Mouse (Mus musculus) MEL (cell line): ENCODE data around the gene Guca1a. TPM values are rescaled to one million over a fixed set of nuclear protein-coding genes. Genes with fewer than 3 reads are reported as not detected.

Source experiments
- DNase-seq: peaks from one replicate; pipeline ENCODE4 v3.0.0; 2011; ENCODE audit warnings: low read depth, low spot score
- H3K27ac ChIP-seq: 2 replicates; pipeline ENCODE4 v1.5.1; 2012; ENCODE audit warnings: low read depth, mild to moderate bottlenecking, control low read depth, low read length, moderate library complexity; ENCODE audit not compliant: control insufficient read depth
- H3K27me3 ChIP-seq, 2 experiments: fragments of 150-350 bp in 1 of 2; sonication (generic) in 1 of 2; 2 replicates each; pipeline ENCODE4 v1.6.1; 2012; ENCODE audit warnings: low read length in 2 of 2, mild to moderate bottlenecking in 2 of 2, improper control_type of control experiment in 1 of 2, moderate library complexity in 1 of 2; ENCODE audit not compliant: insufficient read depth in 2 of 2, control insufficient read depth in 1 of 2
- H3K36me3 ChIP-seq, 2 experiments: 2 replicates each; pipeline ENCODE4 v1.6.1; 2012 to 2014; ENCODE audit warnings: low read length in 2 of 2, improper control_type of control experiment in 1 of 2, inconsistent platforms in 1 of 2, mild to moderate bottlenecking in 1 of 2; ENCODE audit not compliant: insufficient read depth in 2 of 2, control insufficient read depth in 1 of 2
- H3K4me1 ChIP-seq, 2 experiments: fragments of 150-350 bp in 1 of 2; sonication (generic) in 1 of 2; 2 replicates each; pipeline ENCODE4 v1.6.1; 2012; ENCODE audit warnings: low read length in 2 of 2, improper control_type of control experiment in 1 of 2, mild to moderate bottlenecking in 1 of 2; ENCODE audit not compliant: insufficient read depth in 2 of 2, control insufficient read depth in 1 of 2
- H3K4me3 ChIP-seq, 2 experiments: fragments of 150-350 bp in 1 of 2; sonication (generic) in 1 of 2; 2 replicates each; pipeline ENCODE4 v1.5.1; 2012; ENCODE audit warnings: low read depth in 2 of 2, low read length in 2 of 2, mild to moderate bottlenecking in 2 of 2, moderate library complexity in 2 of 2, control low read depth in 1 of 2, improper control_type of control experiment in 1 of 2; ENCODE audit not compliant: control insufficient read depth in 1 of 2, insufficient read depth in 1 of 2
- H3K79me2 ChIP-seq: 2 replicates; pipeline ENCODE4 v1.6.1; 2012; ENCODE audit warnings: mild to moderate bottlenecking, low read length, moderate library complexity; ENCODE audit not compliant: control insufficient read depth, poor library complexity, insufficient read depth
- H3K9ac ChIP-seq: 2 replicates; pipeline ENCODE4 v1.6.1; 2012; ENCODE audit warnings: low read depth, mild to moderate bottlenecking, control low read depth, low read length, moderate library complexity; ENCODE audit not compliant: control insufficient read depth, poor library complexity, severe bottlenecking
- H3K9me3 ChIP-seq: fragments of 150-350 bp; sonication (generic); replicated peaks from 2 replicates; pipeline ENCODE4 v1.6.1; 2012; ENCODE audit warnings: mild to moderate bottlenecking, low read length, improper control_type of control experiment, moderate library complexity; ENCODE audit not compliant: insufficient read depth
- BHLHE40 ChIP-seq: IDR thresholded peaks from 2 replicates; pipeline ENCODE4 v1.6.1; 2012; ENCODE audit warnings: low read depth, mild to moderate bottlenecking, inconsistent platforms, low read length, improper control_type of control experiment, borderline replicate concordance
- CHD1 ChIP-seq: IDR thresholded peaks from 2 replicates; pipeline ENCODE4 v1.6.1; 2012; ENCODE audit warnings: low read depth, mild to moderate bottlenecking, inconsistent platforms, low read length, improper control_type of control experiment
- CHD2 ChIP-seq: IDR thresholded peaks from 2 replicates; pipeline ENCODE4 v1.6.1; 2011; ENCODE audit warnings: low read length, improper control_type of control experiment
- CTCF ChIP-seq, 3 experiments: IDR thresholded peaks in 2 of 3; conservative IDR thresholded peaks in 1 of 3; 2 replicates each; pipeline ENCODE4 v1.5.1; 2011 to 2012; ENCODE audit warnings: low read length in 3 of 3, low read depth in 2 of 3, mild to moderate bottlenecking in 2 of 3, improper control_type of control experiment in 1 of 3, inconsistent platforms in 1 of 3, mixed read lengths in 1 of 3, moderate library complexity in 1 of 3; ENCODE audit not compliant: control insufficient read depth in 1 of 3, insufficient read depth in 1 of 3, poor library complexity in 1 of 3, severe bottlenecking in 1 of 3
- E2F4 ChIP-seq: IDR thresholded peaks from 2 replicates; pipeline ENCODE4 v1.6.1; 2011; ENCODE audit warnings: low read depth, low read length, improper control_type of control experiment, borderline replicate concordance
- ELF1 ChIP-seq: IDR thresholded peaks from 2 replicates; pipeline ENCODE4 v1.6.1; 2014; ENCODE audit warnings: low read depth, mild to moderate bottlenecking, inconsistent platforms, low read length, improper control_type of control experiment, moderate library complexity
- EP300 ChIP-seq, 2 experiments: IDR thresholded peaks; 2 replicates each; pipeline ENCODE4 v1.6.1; 2011; ENCODE audit warnings: improper control_type of control experiment in 2 of 2, low read length in 2 of 2, low read depth in 1 of 2, mild to moderate bottlenecking in 1 of 2
- ETS1 ChIP-seq: IDR thresholded peaks from 2 replicates; pipeline ENCODE4 v1.6.1; 2012; ENCODE audit warnings: low read depth, mild to moderate bottlenecking, inconsistent platforms, low read length, improper control_type of control experiment, moderate library complexity
- GABPA ChIP-seq: IDR thresholded peaks from 2 replicates; pipeline ENCODE4 v1.6.1; 2012; ENCODE audit warnings: low read depth, mild to moderate bottlenecking, inconsistent platforms, low read length, improper control_type of control experiment, moderate library complexity
- GATA1 ChIP-seq: IDR thresholded peaks from 2 replicates; pipeline ENCODE4 v1.6.1; 2011; ENCODE audit warnings: low read depth, low read length, improper control_type of control experiment
- HCFC1 ChIP-seq: IDR thresholded peaks from 2 replicates; pipeline ENCODE4 v1.6.1; 2012; ENCODE audit warnings: low read depth, mild to moderate bottlenecking, inconsistent platforms, low read length, improper control_type of control experiment, moderate library complexity
- JUND ChIP-seq: IDR thresholded peaks from 2 replicates; pipeline ENCODE4 v1.6.1; 2011; ENCODE audit warnings: low read depth, mild to moderate bottlenecking, improper control_type of control experiment, low read length
- KAT2A ChIP-seq: conservative IDR thresholded peaks from 2 replicates; pipeline ENCODE4 v1.6.1; 2012; ENCODE audit warnings: low read depth, low read length, improper control_type of control experiment, inconsistent platforms
- MAFK ChIP-seq: IDR thresholded peaks from 2 replicates; pipeline ENCODE4 v1.6.1; 2011; ENCODE audit warnings: low read depth, mild to moderate bottlenecking, low read length, improper control_type of control experiment, borderline replicate concordance
- MAX ChIP-seq: IDR thresholded peaks from 2 replicates; pipeline ENCODE4 v1.6.1; 2011; ENCODE audit warnings: low read length, improper control_type of control experiment
- MAZ ChIP-seq: IDR thresholded peaks from 2 replicates; pipeline ENCODE4 v1.6.1; 2012; ENCODE audit warnings: low read depth, mild to moderate bottlenecking, inconsistent platforms, low read length, improper control_type of control experiment
- MEF2A ChIP-seq: IDR thresholded peaks from 2 replicates; pipeline ENCODE4 v1.6.1; 2014; ENCODE audit warnings: low read depth, mild to moderate bottlenecking, inconsistent platforms, low read length, improper control_type of control experiment; ENCODE audit not compliant: poor library complexity, insufficient replicate concordance, severe bottlenecking; ENCODE audit errors: extremely low read depth
- MXI1 ChIP-seq: IDR thresholded peaks from 2 replicates; pipeline ENCODE4 v1.6.1; 2011; ENCODE audit warnings: mild to moderate bottlenecking, low read depth, low read length, improper control_type of control experiment
- MYB ChIP-seq: IDR thresholded peaks from 2 replicates; pipeline ENCODE4 v1.6.1; 2011; ENCODE audit warnings: mild to moderate bottlenecking, low read depth, low read length, improper control_type of control experiment
- MYC ChIP-seq: IDR thresholded peaks from 2 replicates; pipeline ENCODE4 v1.6.1; 2011; ENCODE audit warnings: low read depth, mild to moderate bottlenecking, low read length, improper control_type of control experiment, moderate library complexity
- NELFE ChIP-seq: IDR thresholded peaks from 2 replicates; pipeline ENCODE4 v1.6.1; 2011; ENCODE audit warnings: low read depth, low read length, improper control_type of control experiment
- NRF1 ChIP-seq: IDR thresholded peaks from 2 replicates; pipeline ENCODE4 v1.6.1; 2014; ENCODE audit warnings: low read depth, mild to moderate bottlenecking, inconsistent platforms, low read length, improper control_type of control experiment, moderate library complexity; ENCODE audit not compliant: poor library complexity, insufficient read depth, severe bottlenecking
- POLR2A ChIP-seq, 2 experiments: IDR thresholded peaks; 2 replicates each; pipeline ENCODE4 v1.6.1; 2011 to 2012; ENCODE audit warnings: low read length in 2 of 2, mild to moderate bottlenecking in 2 of 2, control low read depth in 1 of 2, improper control_type of control experiment in 1 of 2, low read depth in 1 of 2, moderate library complexity in 1 of 2; ENCODE audit not compliant: control insufficient read depth in 1 of 2, insufficient read depth in 1 of 2, poor library complexity in 1 of 2
- POLR2AphosphoS2 ChIP-seq: IDR thresholded peaks from 2 replicates; pipeline ENCODE4 v1.6.1; 2011; ENCODE audit warnings: low read length, improper control_type of control experiment
- POLR2AphosphoS5 ChIP-seq: IDR thresholded peaks from 2 replicates; pipeline ENCODE4 v1.6.1; 2012; ENCODE audit warnings: low read depth, borderline replicate concordance, mild to moderate bottlenecking, inconsistent platforms, low read length, moderate library complexity, mixed read lengths
- RAD21 ChIP-seq: IDR thresholded peaks from 2 replicates; pipeline ENCODE4 v1.6.1; 2011; ENCODE audit warnings: mild to moderate bottlenecking, low read depth, low read length, improper control_type of control experiment
- RCOR1 ChIP-seq: IDR thresholded peaks from 2 replicates; pipeline ENCODE4 v1.6.1; 2012; ENCODE audit warnings: low read depth, mild to moderate bottlenecking, inconsistent platforms, low read length, improper control_type of control experiment
- SIN3A ChIP-seq: IDR thresholded peaks from 2 replicates; pipeline ENCODE4 v1.6.1; 2012; ENCODE audit warnings: low read length, improper control_type of control experiment, inconsistent platforms
- SMC3 ChIP-seq: IDR thresholded peaks from 2 replicates; pipeline ENCODE4 v1.6.1; 2011; ENCODE audit warnings: low read depth, low read length, improper control_type of control experiment
- TAL1 ChIP-seq: IDR thresholded peaks from 2 replicates; pipeline ENCODE4 v1.6.1; 2012; ENCODE audit warnings: mild to moderate bottlenecking, inconsistent platforms, low read length, moderate library complexity, mixed read lengths
- TBP ChIP-seq: IDR thresholded peaks from 2 replicates; pipeline ENCODE4 v1.8.0; 2011; ENCODE audit warnings: low read depth, low read length, improper control_type of control experiment
- TCF12 ChIP-seq: IDR thresholded peaks from 2 replicates; pipeline ENCODE4 v1.6.1; 2014; ENCODE audit warnings: low read depth, mild to moderate bottlenecking, inconsistent platforms, low read length, improper control_type of control experiment, moderate library complexity
- UBTF ChIP-seq: IDR thresholded peaks from 2 replicates; pipeline ENCODE4 v1.6.1; 2012; ENCODE audit warnings: low read depth, mild to moderate bottlenecking, inconsistent platforms, low read length, improper control_type of control experiment, moderate library complexity, borderline replicate concordance; ENCODE audit not compliant: insufficient read depth
- USF1 ChIP-seq: IDR thresholded peaks from 2 replicates; pipeline ENCODE4 v1.6.1; 2014; ENCODE audit warnings: low read depth, mild to moderate bottlenecking, inconsistent platforms, low read length, improper control_type of control experiment, moderate library complexity
- USF2 ChIP-seq, 2 experiments: IDR thresholded peaks; 2 replicates each; pipeline ENCODE4 v1.6.1; 2011 to 2012; ENCODE audit warnings: improper control_type of control experiment in 2 of 2, low read length in 2 of 2, borderline replicate concordance in 1 of 2, inconsistent platforms in 1 of 2, low read depth in 1 of 2, mild to moderate bottlenecking in 1 of 2; ENCODE audit not compliant: insufficient read depth in 1 of 2
- ZC3H11A ChIP-seq: IDR thresholded peaks from 2 replicates; pipeline ENCODE4 v1.6.1; 2012; ENCODE audit warnings: low read depth, mild to moderate bottlenecking, inconsistent platforms, low read length, improper control_type of control experiment
- ZKSCAN1 ChIP-seq: IDR thresholded peaks from 2 replicates; pipeline ENCODE4 v1.6.1; 2012; ENCODE audit warnings: low read depth, mild to moderate bottlenecking, inconsistent platforms, low read length, improper control_type of control experiment, moderate library complexity
- ZMIZ1 ChIP-seq: IDR thresholded peaks from 2 replicates; pipeline ENCODE4 v1.6.1; 2012; ENCODE audit warnings: low read depth, mild to moderate bottlenecking, inconsistent platforms, low read length, improper control_type of control experiment, moderate library complexity
- polyA plus RNA-seq, 2 experiments: library from polyadenylated mRNA; stranded (reverse) in 1 of 2; unstranded in 1 of 2; fragments of >175 nt in 1 of 2; fragments of >200 nt in 1 of 2; gene quantifications; 2 replicates each; pipeline versions ENCODE4 v1.2.1 to v1.2.4; 2012; ENCODE audit warnings: low replicate concordance in 2 of 2, low read depth in 1 of 2; ENCODE audit not compliant: insufficient read length in 2 of 2, insufficient read depth in 1 of 2, missing spikeins in 1 of 2
- total RNA-seq: library from RNA; depleted of rRNA; stranded (reverse); fragments of 300-350 nt; gene quantifications from 2 replicates; pipeline ENCODE4 v1.2.3, GENCODE M21; 2012

Gene Guca1a
- total and polyA plus RNA-seq, 3 experiments: 1.5 to 3.2 TPM; not detected in 1

DNA sequence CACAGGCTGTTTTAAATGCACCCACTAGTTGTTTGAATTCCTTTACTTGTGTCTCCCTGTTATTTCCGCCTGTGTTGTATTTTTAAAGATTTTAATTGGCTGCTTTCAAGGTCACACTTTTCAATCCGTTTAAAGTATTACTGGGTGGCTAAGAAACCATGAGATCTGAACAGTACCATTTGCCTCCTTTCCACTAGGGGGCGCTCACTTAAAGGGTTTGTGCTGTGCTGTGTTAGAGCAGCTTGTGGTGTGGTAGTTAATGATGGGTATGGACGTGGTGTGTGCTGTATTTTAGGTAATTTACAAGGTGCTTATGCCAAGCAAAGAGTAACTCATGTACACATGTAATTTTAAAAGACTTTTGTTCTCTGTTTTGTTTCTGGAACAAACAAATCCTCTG, 28.9 kb downstream of the Guca1a start:
- H3K36me3 ChIP-seq: peaks cover 8 to 14% of the 10 kb centered on the region in 2 experiments; a peak in 3 of 4 replicates
- no peaks in the 10 kb centered on the region for H3K27me3 ChIP-seq
- H3K9ac ChIP-seq: peak overlapping the region; percentile 4; the same call in 1 of the 2 replicates
- H3K79me2 ChIP-seq: peaks cover 11% of the 10 kb centered on the region
- no peaks in the 10 kb centered on the region for H3K9me3 ChIP-seq
- no peak overlapping the region for H3K4me3 ChIP-seq
- peaks cover 0 to 15% of the 10 kb centered on the region in 2 experiments; a peak in 1 of 4 replicates for H3K4me1 ChIP-seq
- no peak overlapping the region for H3K27ac ChIP-seq
- DNase-seq: peak; percentile 90
- TF ChIP-seq MAX (no peak), RCOR1 (no peak), USF1 (no peak), ETS1 (no peak), MAZ (no peak), MXI1 (no peak), CHD2 (no peak), ZMIZ1 (no peak), GABPA (no peak), CTCF (IDR thresholded peaks at IDR 0.05 in 2 of 3, conservative IDR thresholded peaks at IDR 0.05 in 1 of 3; ENCODE audit: control insufficient read depth in 1 of 3, insufficient read depth in 1 of 3, low read depth in 2 of 3, low read length in 3 of 3, poor library complexity in 1 of 3, severe bottlenecking in 1 of 3) (peak; percentile 74 to 89 (median 89)), HCFC1 (peak; percentile 71), BHLHE40 (no peak), E2F4 (no peak), TAL1 (no peak), MYC (peak; percentile 59; the same call in 1 of the 2 replicates), SIN3A (no peak), UBTF (no peak), MEF2A (no peak), EP300 (IDR thresholded peaks at IDR 0.05; ENCODE audit: low read depth in 1 of 2, low read length in 2 of 2) (no peak), RAD21 (peak; percentile 52), NELFE (no peak), USF2 (IDR thresholded peaks at IDR 0.05; ENCODE audit: borderline replicate concordance in 1 of 2, insufficient read depth in 1 of 2, low read depth in 1 of 2, low read length in 2 of 2) (no peak), KAT2A (no peak), ELF1 (no peak), TCF12 (no peak), GATA1 (no peak), NRF1 (no peak), MAFK (no peak), SMC3 (peak; percentile 49), CHD1 (no peak), POLR2AphosphoS5 (no peak), ZKSCAN1 (no peak), TBP (peak; percentile 41; the same call in 1 of the 2 replicates), MYB (no peak), ZC3H11A (no peak), POLR2AphosphoS2 (no peak), POLR2A (IDR thresholded peaks at IDR 0.05; ENCODE audit: control insufficient read depth in 1 of 2, insufficient read depth in 1 of 2, low read depth in 1 of 2, low read length in 2 of 2, poor library complexity in 1 of 2) (no peak), JUND (no peak)
